Mouse (Mus musculus) gastrocnemius, postnatal 10 days (tissue): Measurements from ENCODE around the gene A130010J15Rik. TPM values are rescaled to one million over a fixed set of nuclear protein-coding genes. Genes with fewer than 3 reads are reported as not detected.

ENCODE experiments used
- DNase-seq: peaks from one replicate; pipeline ENCODE4 v3.0.0; 2021; ENCODE audit warnings: mixed read lengths
- long read RNA-seq, 2 experiments: library from polyadenylated mRNA; stranded (forward); transcript quantifications; one replicate each; pipeline ENCODE4 v2.0.0; 2021
- total RNA-seq, 2 experiments: library from RNA; stranded (reverse); gene quantifications; 2 replicates each; pipeline ENCODE4 v1.2.3; 2021

A130010J15Rik gene
- total RNA-seq, result 1 to 10 TPM; 3.8 to 5.3 TPM
- long read RNA-seq, experiment 1, transcript A130010J15Rik-201 (2 exons, 2,257 nt), result major isoform, 8 of 10 reads
- long read RNA-seq, experiment 1, partial matches to known transcripts, result 0 of 10 reads
- long read RNA-seq, experiment 1, other reads (novel, unspliced or antisense), result 2 of 10 reads
- long read RNA-seq, experiment 2, transcript A130010J15Rik-201 (2 exons, 2,257 nt), result major isoform, 5 of 6 reads
- long read RNA-seq, experiment 2, partial matches to known transcripts, result 0 of 6 reads
- long read RNA-seq, experiment 2, other reads (novel, unspliced or antisense), result 1 of 6 reads

- DNase-seq, result no peak
These were observed at the start of gene A130010J15Rik for GRCm38 (mm10) chr1:193167746-193168145. Gene A130010J15Rik (plus strand): TSS chr1:193168046.

- DNase-seq, result no peak
These were observed 45.1 kb upstream of the A130010J15Rik start for GRCm38 (mm10) chr1:193122793-193123192.

GRCm38 (mm10) chr1:193123290-193123689, 44.6 kb upstream of the A130010J15Rik start:
- no peak for DNase-seq

GRCm38 (mm10) chr1:193125835-193126234, 42.0 kb upstream of the A130010J15Rik start:
- no peak for DNase-seq

GRCm38 (mm10) chr1:193128055-193128454, 39.8 kb upstream of the A130010J15Rik start:
- DNase-seq, result no peak

- DNase-seq, result no peak
These were observed 38.5 kb upstream of the A130010J15Rik start for GRCm38 (mm10) chr1:193129321-193129720.

GRCm38 (mm10) chr1:193129786-193130455, 37.9 kb upstream of the A130010J15Rik start, which contains the start of gene Diexf:
Gene Diexf (minus strand): TSS chr1:193130272.
- DNase-seq, result peak; percentile 99

GRCm38 (mm10) chr1:193130456-193130825, 37.4 kb upstream of the A130010J15Rik start:
- DNase-seq, result no peak

GRCm38 (mm10) chr1:193130839-193131238, 37.0 kb upstream of the A130010J15Rik start:
- DNase-seq, result no peak

- DNase-seq, result no peak
These were observed 36.4 kb upstream of the A130010J15Rik start for GRCm38 (mm10) chr1:193131311-193131948.

- DNase-seq, result no peak
These were observed 35.5 kb upstream of the A130010J15Rik start for GRCm38 (mm10) chr1:193132385-193132784.

- no peak for DNase-seq
These were observed 34.1 kb upstream of the A130010J15Rik start for GRCm38 (mm10) chr1:193133726-193134125.

GRCm38 (mm10) chr1:193138087-193138486, 29.8 kb upstream of the A130010J15Rik start:
- DNase-seq, result no peak

GRCm38 (mm10) chr1:193138669-193139068, 29.2 kb upstream of the A130010J15Rik start:
- DNase-seq, result no peak

- no peak for DNase-seq
These were observed 26.7 kb upstream of the A130010J15Rik start for GRCm38 (mm10) chr1:193141118-193141517.

- no peak for DNase-seq
These were observed 25.3 kb upstream of the A130010J15Rik start for GRCm38 (mm10) chr1:193142517-193143062.

GRCm38 (mm10) chr1:193144516-193144915, 23.3 kb upstream of the A130010J15Rik start:
- DNase-seq, result no peak

GRCm38 (mm10) chr1:193145101-193145500, 22.7 kb upstream of the A130010J15Rik start:
- no peak for DNase-seq

- no peak for DNase-seq
These were observed 21.4 kb upstream of the A130010J15Rik start for GRCm38 (mm10) chr1:193146416-193146815.

GRCm38 (mm10) chr1:193149231-193149630, 18.6 kb upstream of the A130010J15Rik start:
- DNase-seq, result no peak

- peak; percentile 21 for DNase-seq
These were observed 16.7 kb upstream of the A130010J15Rik start for GRCm38 (mm10) chr1:193151134-193151533.

- peak; percentile 23 for DNase-seq
These were observed 15.0 kb upstream of the A130010J15Rik start, which contains the start of gene Irf6 for GRCm38 (mm10) chr1:193152872-193153271. Gene Irf6 (plus strand): TSS chr1:193153111.

GRCm38 (mm10) chr1:193153561-193153960, 14.3 kb upstream of the A130010J15Rik start:
- no peak for DNase-seq
